Mouse (Mus musculus) stomach, postnatal 0 days (tissue): ENCODE results near the gene Arv1.

Experiments
- CTCF ChIP-seq: IDR thresholded peaks from 2 replicates; pipeline ENCODE4 v1.5.1; 2016; ENCODE audit warnings: antibody characterized with exemption, low read depth, mild to moderate bottlenecking, moderate library complexity
- EP300 ChIP-seq: optimal IDR thresholded peaks from 2 replicates; pipeline ENCODE3; 2016; ENCODE audit warnings: antibody characterized with exemption

- TF ChIP-seq CTCF (no peak), EP300 (no peak)
Measured at GRCm38 (mm10) chr8:124701023-124701422, 20.9 kb upstream of the Arv1 start.
